ENCODE assay signal across 10 mouse cellular contexts in the genomic region with DNA sequence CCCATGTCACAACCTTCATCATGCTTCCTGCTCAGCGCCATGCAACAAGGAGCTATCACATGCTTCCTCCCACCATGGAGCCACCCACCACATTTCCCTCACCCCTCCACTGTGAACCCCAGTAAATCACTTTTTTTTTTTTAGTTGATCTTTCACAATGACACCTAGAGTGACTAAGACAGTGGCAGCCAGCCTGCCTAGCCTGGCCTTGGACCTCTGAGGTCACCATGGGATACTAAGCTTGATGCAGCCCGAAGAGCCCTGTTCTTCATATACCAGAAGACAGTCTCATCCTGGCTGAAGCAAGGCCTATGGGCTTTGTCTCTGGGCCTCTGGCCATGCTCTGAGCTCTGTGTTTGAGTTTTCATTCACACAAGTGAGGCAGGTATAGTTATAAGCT.
"Had no signal": no experiment of that assay in that cellular context is flagged by ENCODE, and none has a peak within 500 bp of the region (broad histone marks: within the 10 kb centered on the region; RNA-seq: fewer than 3 reads in every experiment).

No protein-coding gene starts in this region.

- ATAC-seq: midbrain, embryonic 15.5 days had no signal

- DNase-seq: kidney, postnatal 10 days; layer of hippocampus, adult 9-11 months; liver, embryonic 13.5 days; lung, adult 2 months; lung, postnatal 14 days; lung, postnatal 4 days; right cerebral cortex, postnatal 25 days; spleen, adult 18-20 months; thymus, postnatal 25 days had no signal
